Mouse (Mus musculus) fat pad, adult 2 months (tissue): ENCODE data around the gene Ksr2.

Source experiments
- DNase-seq: peaks from one replicate; pipeline ENCODE4 v3.0.0-alpha.2; 2011; ENCODE audit warnings: low read depth, low spot score; ENCODE audit errors: extremely low read depth

The Ksr2 gene

DNA sequence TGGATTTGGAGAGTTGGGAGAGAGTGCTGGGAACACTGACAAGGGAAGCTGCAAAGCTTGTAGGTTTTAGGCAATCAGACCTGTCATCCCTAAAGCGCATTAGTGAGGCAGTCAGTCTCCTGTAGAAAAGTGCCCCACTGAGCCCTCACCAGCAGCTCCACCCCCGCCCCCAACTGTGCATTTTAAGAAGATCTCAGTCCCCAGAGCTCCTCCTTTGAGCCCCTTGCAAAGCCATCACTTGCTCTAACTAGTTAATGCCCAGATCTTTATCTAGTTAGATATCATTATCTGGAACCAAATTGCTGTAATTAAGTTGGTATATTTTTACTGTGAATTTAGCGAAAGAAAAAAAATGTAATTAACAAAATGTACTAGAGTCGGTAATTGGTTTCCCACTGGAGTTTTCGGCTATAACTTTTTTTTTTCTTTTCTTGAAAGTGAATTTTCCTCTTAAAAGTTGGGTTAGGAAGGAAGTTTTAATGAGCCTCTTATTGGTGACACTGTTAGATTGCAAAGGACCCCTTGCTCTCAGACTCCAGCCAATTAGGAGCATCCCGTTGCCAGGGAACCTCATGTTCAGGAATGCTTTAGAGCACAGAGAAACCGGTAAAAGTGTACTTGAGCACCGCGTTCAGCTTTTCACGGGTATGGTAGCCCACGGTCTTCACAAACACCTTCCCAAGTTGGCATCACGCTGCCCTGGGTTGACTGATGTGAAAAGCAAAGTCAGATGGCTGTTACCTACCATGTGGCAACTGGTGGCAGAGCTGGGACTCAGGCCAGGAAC lies 344.1 kb downstream of the Ksr2 start:
- DNase-seq = no peak

DNA sequence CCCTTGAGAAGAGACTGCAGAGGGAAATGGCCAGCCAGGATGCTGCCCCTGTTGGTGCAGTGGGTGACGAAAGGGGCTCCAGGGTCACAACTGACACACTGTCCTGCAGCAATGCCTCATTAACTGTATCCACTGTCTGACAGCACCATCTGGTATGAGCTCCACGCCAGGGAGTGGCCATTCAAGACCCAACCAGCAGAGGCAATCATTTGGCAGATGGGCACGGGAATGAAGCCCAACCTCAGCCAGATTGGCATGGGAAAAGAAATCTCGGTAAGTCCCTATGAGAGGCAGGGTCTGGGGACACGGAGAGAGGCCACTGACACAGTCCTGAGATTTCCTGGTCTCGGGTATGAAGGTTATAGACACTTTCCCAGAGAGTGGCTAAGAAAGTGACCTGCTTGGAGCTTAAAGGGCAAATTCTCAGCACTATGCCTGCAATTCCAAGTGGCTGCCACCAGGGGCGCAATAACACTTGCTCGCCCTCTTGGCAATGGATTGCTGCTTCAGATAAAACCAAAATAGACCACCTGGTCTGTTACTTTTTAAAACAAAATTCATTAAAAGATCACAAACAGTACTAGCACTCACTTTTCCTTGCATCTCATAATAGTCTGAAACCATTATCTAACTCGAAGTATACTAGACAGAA lies 347.5 kb downstream of the Ksr2 start:
- no peak for DNase-seq

GRCm38 (mm10) chr5:117764496-117764895 lies 350.7 kb downstream of the Ksr2 start:
- no peak for DNase-seq

GRCm38 (mm10) chr5:117779175-117779574 lies 365.4 kb downstream of the Ksr2 start:
- no peak for DNase-seq

DNA sequence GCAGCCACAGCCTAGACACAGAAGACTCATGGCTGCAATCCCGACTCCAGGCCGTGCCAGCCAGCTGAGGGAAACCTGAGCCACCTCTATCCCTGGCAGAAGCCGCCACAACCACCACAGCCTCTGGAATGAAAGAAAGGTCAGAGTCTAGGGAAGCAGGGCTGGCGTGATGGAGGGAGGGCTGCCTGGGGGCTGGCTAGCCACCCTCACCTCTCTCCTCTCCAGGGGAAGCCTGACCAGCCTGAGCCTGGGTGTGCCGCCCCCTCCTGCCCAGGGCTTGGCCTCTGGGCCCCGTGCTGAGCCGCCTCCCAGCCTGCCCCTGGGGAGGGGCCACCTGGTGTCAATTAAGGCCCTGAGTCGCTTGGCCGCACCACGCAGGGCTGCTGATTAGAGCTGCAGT lies 366.9 kb downstream of the Ksr2 start, which contains the start of gene Nos1:
Nos1 (plus strand) TSS at position 352 of the 400 bp plus-strand sequence.
- DNase-seq = no peak

DNA sequence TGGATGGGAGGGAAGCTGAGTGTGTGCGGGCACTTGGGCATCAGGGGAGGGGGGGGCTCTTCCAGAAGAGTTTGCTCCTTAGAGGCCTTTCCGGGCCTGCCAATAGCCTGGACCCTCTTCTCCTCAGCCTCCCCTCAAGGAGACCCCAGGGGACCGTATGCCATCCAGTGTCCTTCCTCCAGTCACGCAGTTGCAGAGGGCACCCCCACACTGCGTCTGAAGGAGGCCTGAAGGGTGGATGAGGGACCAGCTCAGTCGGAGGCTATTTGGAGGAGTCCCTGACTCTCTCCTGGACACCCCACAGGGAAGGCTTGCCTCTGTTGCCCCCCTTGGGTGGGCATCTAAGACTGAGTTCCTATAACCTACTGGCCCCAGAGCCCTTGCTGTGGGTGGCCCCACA lies 367.4 kb downstream of the Ksr2 start:
- no peak for DNase-seq

GRCm38 (mm10) chr5:117790071-117790470 lies 376.3 kb downstream of the Ksr2 start:
- no peak for DNase-seq

DNA sequence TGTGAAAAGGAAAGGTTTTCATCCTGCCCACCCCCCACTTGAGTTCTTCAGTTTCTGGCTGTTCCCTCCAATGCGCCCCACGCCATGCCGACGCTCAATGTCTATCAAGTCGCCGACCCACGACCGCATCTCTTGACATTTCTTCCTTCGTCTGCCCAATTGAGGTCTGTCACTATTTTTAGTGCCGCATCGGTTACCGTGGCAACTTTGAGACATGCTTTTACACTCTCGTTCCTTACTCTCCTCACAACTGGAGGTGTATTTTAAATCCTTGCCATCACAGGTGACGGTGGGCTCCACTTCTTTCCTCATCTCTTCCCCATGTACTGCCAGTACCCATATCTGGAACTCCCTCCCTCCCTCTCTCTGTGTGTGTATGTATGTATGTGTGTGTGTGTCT lies 378.1 kb downstream of the Ksr2 start:
- no peak for DNase-seq

- no peak for DNase-seq
These were observed 387.0 kb downstream of the Ksr2 start for GRCm38 (mm10) chr5:117800849-117801248.

DNA sequence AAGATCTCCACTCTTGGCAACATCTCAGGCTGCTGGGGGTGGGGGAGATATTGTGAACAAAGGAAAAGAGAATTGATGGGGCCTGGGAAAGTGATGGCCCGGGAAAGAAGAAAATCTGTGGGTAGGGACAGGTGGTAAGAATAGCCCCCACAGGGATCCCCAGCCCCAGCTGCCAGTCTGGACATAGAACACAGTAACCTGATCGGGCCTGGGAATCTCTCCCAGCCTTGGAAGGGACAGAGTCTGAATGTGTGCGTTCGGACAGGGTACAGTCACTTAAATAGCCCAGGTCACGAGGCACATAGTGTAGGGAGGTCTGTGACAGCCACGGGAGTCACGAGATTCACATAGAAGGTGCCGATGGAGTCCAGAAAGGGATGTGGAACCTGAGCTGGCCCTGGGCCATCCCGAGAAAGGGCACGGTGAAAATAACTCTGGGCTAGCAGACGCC lies 388.3 kb downstream of the Ksr2 start:
- no peak for DNase-seq

DNA sequence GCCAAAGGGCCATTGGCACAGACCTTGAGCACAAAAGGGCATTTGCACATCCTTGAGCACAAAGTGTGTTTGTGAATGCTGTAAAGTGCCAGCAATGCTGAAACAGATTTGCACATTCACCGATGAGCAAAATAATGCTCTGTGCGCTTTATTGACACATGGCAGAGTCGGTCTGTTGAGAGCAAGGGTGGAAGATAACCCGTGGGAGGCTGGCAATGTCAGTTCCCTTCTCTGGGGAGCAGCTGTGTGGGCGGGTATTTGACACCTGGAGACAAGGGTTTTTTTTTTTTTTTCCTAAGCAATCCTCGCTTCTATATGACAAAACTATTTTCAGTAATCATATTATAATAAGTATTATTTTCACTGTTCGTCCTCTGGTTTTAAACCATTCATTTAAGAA lies 389.8 kb downstream of the Ksr2 start:
- DNase-seq = no peak

- no peak for DNase-seq
These were observed 397.1 kb downstream of the Ksr2 start for GRCm38 (mm10) chr5:117810930-117811329.

DNA sequence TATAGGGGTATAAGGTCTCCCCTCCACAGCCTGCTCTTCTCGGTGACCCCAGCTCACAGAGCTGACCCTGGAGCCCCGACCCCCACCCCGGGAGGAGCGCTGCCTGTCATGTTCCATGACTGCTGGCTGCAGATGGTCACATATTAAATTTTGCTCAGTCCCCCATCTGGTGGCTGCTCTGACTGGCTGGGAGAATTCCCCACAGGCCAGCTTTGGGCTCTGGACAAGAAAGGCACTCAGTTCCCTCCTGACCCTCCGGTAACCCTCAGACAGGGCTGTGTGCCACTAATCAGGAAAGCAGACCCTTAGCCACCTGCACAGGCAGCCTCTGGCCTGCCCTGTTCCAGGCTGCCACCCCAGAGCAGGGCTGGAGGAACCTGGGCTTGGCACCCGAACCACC lies 405.0 kb downstream of the Ksr2 start:
- no peak for DNase-seq

GRCm38 (mm10) chr5:117820445-117820844 lies 406.6 kb downstream of the Ksr2 start:
- no peak for DNase-seq

DNA sequence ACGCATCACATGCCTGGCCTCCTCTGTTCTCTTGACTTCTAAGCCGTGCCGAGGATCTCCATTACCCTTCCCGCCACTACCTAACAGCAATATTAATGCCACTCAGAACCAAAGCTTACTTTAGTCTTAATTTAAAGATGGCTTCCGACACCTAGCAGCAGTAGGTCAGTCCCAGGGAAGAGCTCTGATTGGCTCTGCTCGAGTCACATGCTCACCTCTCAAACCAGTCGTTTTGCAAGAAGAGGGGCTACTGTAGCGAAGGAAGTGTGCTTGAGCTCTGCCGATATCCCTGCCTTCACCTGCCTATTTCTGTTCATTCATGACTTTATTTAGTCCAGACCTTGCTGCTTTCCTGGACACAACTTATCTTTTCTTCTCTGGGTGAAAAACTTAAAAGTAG lies 410.0 kb downstream of the Ksr2 start:
- DNase-seq = no peak

DNA sequence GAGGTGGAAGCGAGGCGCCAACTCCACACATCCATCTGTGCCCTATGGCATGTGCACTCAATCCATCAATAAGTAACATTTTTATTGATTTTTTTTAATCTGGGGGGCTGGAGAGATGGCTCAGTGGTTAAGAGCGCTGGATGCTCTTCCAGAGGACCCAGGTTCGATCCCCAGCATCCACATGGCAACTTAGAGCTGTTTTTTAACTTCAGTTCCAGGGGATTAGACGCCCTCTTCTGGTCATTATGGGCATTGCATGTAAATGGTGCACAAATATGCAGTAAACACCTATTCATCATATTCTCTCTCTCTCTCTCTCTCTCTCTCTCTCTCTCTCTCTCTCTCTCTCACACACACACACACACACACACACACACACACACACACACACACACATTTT lies 410.7 kb downstream of the Ksr2 start:
- DNase-seq = no peak
